Mouse (Mus musculus) spleen, postnatal 14 days (tissue): ENCODE measurements at regions not wholly inside any gene's neighbourhood (a gene's known extent, or its start where the extent isn't known, plus 50 kb on each side); places are given as distances from the start of the nearest gene placed in this dataset.

Experiments
- DNase-seq, 2 experiments: peaks; one replicate each; pipeline ENCODE4 v3.0.0; 2021 to 2022; ENCODE audit warnings: low spot score in 2 of 2

DNA sequence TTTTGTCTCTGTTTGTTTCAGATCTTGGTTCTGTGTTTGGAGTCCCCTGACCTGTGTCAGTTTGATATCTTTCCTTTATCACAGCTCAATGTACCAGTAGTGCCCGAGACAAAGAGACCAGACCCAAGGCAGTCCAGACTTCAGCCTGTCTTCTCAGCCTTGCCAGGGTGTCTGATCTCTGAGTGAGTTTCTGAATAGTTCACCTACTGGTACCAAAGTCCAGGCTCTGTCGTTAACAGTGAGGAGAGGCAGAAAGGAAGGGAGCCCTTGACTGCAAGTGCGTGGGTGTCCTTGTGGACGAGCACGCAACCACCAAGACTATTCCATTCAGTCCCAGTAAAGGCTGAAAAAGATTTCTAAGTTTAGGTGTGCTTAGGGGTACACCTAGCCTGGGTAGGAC is 50.8 kb upstream of the Haao start:
- no peak for DNase-seq
